Mouse (Mus musculus) gastrocnemius, adult 2 months (tissue): ENCODE data around the gene Gm20817. TPM values are rescaled to one million over a fixed set of nuclear protein-coding genes. Genes with fewer than 3 reads are reported as not detected.
"Not testable (repeated sequence)": the region's sequence is repeated elsewhere in the genome, so short reads cannot be mapped to it uniquely, and the experiment has no call there.

ENCODE experiments used
- DNase-seq: peaks from one replicate; pipeline ENCODE4 v3.0.0; 2022
- H3K27ac ChIP-seq: fragments of 200-600 bp; 2 replicates; pipeline ENCODE4 v1.8.1; 2022; ENCODE audit warnings: mild to moderate bottlenecking
- H3K4me3 ChIP-seq: fragments of 200-600 bp; 2 replicates; pipeline ENCODE4 v1.8.1; 2022; ENCODE audit warnings: mild to moderate bottlenecking, moderate library complexity
- intact Hi-C: fragments of 180-260 bp; cut with DNase I; formaldehyde crosslinking; loops from one replicate; pipeline ENCODE4 v1.15.1; 2025
- long read RNA-seq, 2 experiments: library from polyadenylated mRNA; stranded (forward); transcript quantifications; one replicate each; pipeline ENCODE4 v2.0.0; 2021
- total RNA-seq, 2 experiments: library from RNA; stranded (reverse); gene quantifications; 2 replicates each; pipeline ENCODE4 v1.2.3; 2021

The Gm20817 gene
- total RNA-seq, result not detected
- long read RNA-seq, experiment 1, result 0 reads
- long read RNA-seq, experiment 2, result 0 reads

DNA sequence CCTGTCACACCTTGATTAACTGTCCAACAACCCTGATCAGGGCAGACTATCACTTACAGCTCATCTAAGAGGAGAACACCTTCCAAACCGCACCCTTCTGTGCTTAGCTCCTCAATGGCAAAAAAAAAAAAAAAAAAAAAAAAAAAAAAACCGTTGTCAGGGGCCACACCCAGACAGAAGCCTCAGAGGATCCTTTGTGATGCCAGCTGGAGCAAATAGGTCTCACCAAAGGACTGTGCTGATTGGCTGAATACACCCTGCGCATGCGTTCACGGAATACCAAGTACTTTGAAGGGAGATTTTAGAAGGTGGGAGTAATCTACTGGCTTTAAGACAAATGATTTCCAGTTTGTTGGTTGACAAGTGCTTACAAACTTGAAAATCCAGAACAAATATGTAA is at the start of gene Gm20817:
TSS of gene Gm20817 (minus strand) at position 101 of the 400 bp plus-strand sequence.
- intact Hi-C loops, H3K4me3 ChIP-seq, DNase-seq, H3K27ac ChIP-seq: not testable (repeated sequence)
